In genomic region chr5:129008008-129008407, GRCm38 (mm10) we compare ENCODE assay signal across 8 mouse cellular contexts. TPM values are rescaled to one million over a fixed set of nuclear protein-coding genes. Genes with fewer than 3 reads are reported as not detected.
DNase-seq lines count a peak whose midpoint lies in the region; ATAC-seq and TF ChIP-seq lines count a peak whose summit lies in the region.

No protein-coding gene starts in this region.

- no peaks in the 10 kb centered on the region; the same call in 1 of the 2 replicates for H3K4me1 ChIP-seq in kidney, adult 2 months (ENCODE audit: control insufficient read depth, insufficient read depth, low read length)
- H3K4me1 ChIP-seq in forebrain, postnatal 0 days (ENCODE audit: insufficient read depth), result 0 out of 2 replicates have a peak, but pooled peaks cover 8% of the 10 kb centered on the region
- H3K4me1 ChIP-seq in limb, embryonic 15.5 days, result peaks cover 19% of the 10 kb centered on the region

- H3K4me2 ChIP-seq in forebrain, postnatal 0 days (ENCODE audit: low read depth), result peak overlapping the region; percentile 73
- peak overlapping the region; percentile 65 for H3K4me2 ChIP-seq in limb, embryonic 15.5 days

- ATAC-seq in forebrain, postnatal 0 days, result peak; percentile 64
- ATAC-seq in limb, embryonic 15.5 days (ENCODE audit: insufficient number of reproducible peaks, low FRiP score, low TSS enrichment, low read depth), result peak; percentile 12; the same call in 1 of the 2 replicates
- 0 out of 2 replicates have a peak, but pooled peaks have one; percentile 2 for ATAC-seq in neutrophil, adult 5-6 weeks (ENCODE audit: extremely low read depth, insufficient number of reproducible peaks, low FRiP score, poor library complexity, severe bottlenecking)

- peak overlapping the region; percentile 80 for H3K4me3 ChIP-seq in kidney, adult 2 months (ENCODE audit: insufficient read depth, low read depth, low read length)
- peak overlapping the region; percentile 79 for H3K4me3 ChIP-seq in forebrain, postnatal 0 days (ENCODE audit: low read depth, low read length)
- peak overlapping the region; percentile 68 for H3K4me3 ChIP-seq in limb, embryonic 15.5 days

- H3K36me3 ChIP-seq in kidney, adult 2 months (ENCODE audit: control insufficient read depth, insufficient read depth, low read length), result no peaks in the 10 kb centered on the region
- peaks cover 7% of the 10 kb centered on the region; the same call in 1 of the 2 replicates for H3K36me3 ChIP-seq in forebrain, postnatal 0 days (ENCODE audit: insufficient read depth)
- H3K36me3 ChIP-seq in limb, embryonic 15.5 days, result no peaks in the 10 kb centered on the region

- no peak overlapping the region for H3K27ac ChIP-seq in kidney, adult 2 months (ENCODE audit: insufficient read depth, low read depth, low read length)
- peak overlapping the region; percentile 50; the same call in 1 of the 2 replicates for H3K27ac ChIP-seq in forebrain, postnatal 0 days (ENCODE audit: low read depth, low read length)
- peak overlapping the region; percentile 70 for H3K27ac ChIP-seq in limb, embryonic 15.5 days

- peak overlapping the region; percentile 73 for H3K9ac ChIP-seq in forebrain, postnatal 0 days
- H3K9ac ChIP-seq in limb, embryonic 15.5 days, result peak overlapping the region; percentile 55

- peak; percentile 33 for DNase-seq in kidney, adult 2 months
- no peak for DNase-seq in kidney, adult 11 months
- DNase-seq in NIH3T3 (ENCODE audit: low read depth), result peak; percentile 48
- DNase-seq in forebrain, postnatal 0 days, result peak; percentile 51
- DNase-seq in adrenal gland, postnatal 4 days (ENCODE audit: low spot score in 2 of 2), result no peak
- DNase-seq in thymus, postnatal 0 days (ENCODE audit: low spot score), result no peak

- TF ChIP-seq POLR2A in kidney, adult 2 months (IDR thresholded peaks at IDR 0.05; ENCODE audit: low read depth, low read length), result no peak

- H3K9me3 ChIP-seq in forebrain, postnatal 0 days (ENCODE audit: low read length), result no peaks in the 10 kb centered on the region
- H3K9me3 ChIP-seq in limb, embryonic 15.5 days, result no peaks in the 10 kb centered on the region

- no peaks in the 10 kb centered on the region for H3K27me3 ChIP-seq in kidney, adult 2 months (replicated peaks; ENCODE audit: control insufficient read depth, insufficient read depth, low read length)
- no peaks in the 10 kb centered on the region for H3K27me3 ChIP-seq in forebrain, postnatal 0 days (ENCODE audit: insufficient read depth, low read length)
- H3K27me3 ChIP-seq in limb, embryonic 15.5 days, result no peaks in the 10 kb centered on the region

- 0% methylated on average over 18 of the region's 18 CpGs for WGBS in kidney, adult 2 months
- WGBS in forebrain, postnatal 0 days, result under 1% methylated on average over 18 of the region's 18 CpGs
- 1% methylated on average over 18 of the region's 18 CpGs for WGBS in limb, embryonic 15.5 days

- no peak for TF ChIP-seq CTCF in kidney, adult 2 months (conservative IDR thresholded peaks at IDR 0.05; ENCODE audit: insufficient read depth, insufficient read length, low read depth, low read length)
- no peak for TF ChIP-seq CTCF in forebrain, postnatal 0 days (IDR thresholded peaks at IDR 0.05; ENCODE audit: low read depth)

RNA-seq across cellular contexts. Expression of gene Stx2, which starts 0.4 kb away (rescaled TPM):
- 22.4 and 24.8 TPM in 2 replicates for polyA plus RNA-seq in kidney, adult 2 months (2012; rRNA removed)
- total RNA-seq in forebrain, postnatal 0 days (2014; rRNA removed), result 17.4 and 18.5 TPM in 2 replicates
- polyA plus RNA-seq in forebrain, postnatal 0 days (2015; fragmentation: Nextera tagmentation; extraction: Ambion mirVana), result 9.4 and 12.5 TPM in 2 replicates
- 29.7 and 29.8 TPM in 2 replicates for polyA plus RNA-seq in limb, embryonic 15.5 days (2015; fragmentation: Nextera tagmentation; extraction: Ambion mirVana)
- total RNA-seq in neutrophil, adult 5-6 weeks (2017), result 23.5 and 27.7 TPM in 2 replicates
- 10 to 100 TPM; 41.1 to 48.5 TPM for total RNA-seq in adrenal gland, postnatal 4 days (2021)
- 12.6 and 13.7 TPM in 2 replicates for polyA plus RNA-seq in thymus, postnatal 0 days (2015; fragmentation: Nextera tagmentation; extraction: Ambion mirVana)

RNA-seq across cellular contexts. Expression of gene Ran, which starts 11.9 kb away (rescaled TPM):
- 45.6 and 48.6 TPM in 2 replicates for polyA plus RNA-seq in kidney, adult 2 months (2012; rRNA removed)
- 258 and 312 TPM in 2 replicates for total RNA-seq in forebrain, postnatal 0 days (2014; rRNA removed)
- polyA plus RNA-seq in forebrain, postnatal 0 days (2015; fragmentation: Nextera tagmentation; extraction: Ambion mirVana), result 330 and 336 TPM in 2 replicates
- 432 and 441 TPM in 2 replicates for polyA plus RNA-seq in limb, embryonic 15.5 days (2015; fragmentation: Nextera tagmentation; extraction: Ambion mirVana)
- total RNA-seq in neutrophil, adult 5-6 weeks (2017), result 48.2 and 68.5 TPM in 2 replicates
- total RNA-seq in adrenal gland, postnatal 4 days (2021), result 100 to 1,000 TPM; 218 to 237 TPM
- 586 and 661 TPM in 2 replicates for polyA plus RNA-seq in thymus, postnatal 0 days (2015; fragmentation: Nextera tagmentation; extraction: Ambion mirVana)

RNA-seq across cellular contexts. Expression of gene Rimbp2, which starts 54.7 kb away (rescaled TPM):
- 0.11 and 0.55 TPM in 2 replicates for polyA plus RNA-seq in kidney, adult 2 months (2012; rRNA removed)
- total RNA-seq in forebrain, postnatal 0 days (2014; rRNA removed), result 18.8 and 25.6 TPM in 2 replicates
- 3.9 and 4.6 TPM in 2 replicates for polyA plus RNA-seq in forebrain, postnatal 0 days (2015; fragmentation: Nextera tagmentation; extraction: Ambion mirVana)
- polyA plus RNA-seq in limb, embryonic 15.5 days (2015; fragmentation: Nextera tagmentation; extraction: Ambion mirVana), result 0.05 and 0.15 TPM in 2 replicates
- total RNA-seq in neutrophil, adult 5-6 weeks (2017), result 0.12 TPM in 1 of 2 replicates, not detected in the other
- total RNA-seq in adrenal gland, postnatal 4 days (2021), result 10 to 100 TPM; 12.4 to 13.0 TPM
- 0.04 TPM in 1 of 2 replicates, not detected in the other for polyA plus RNA-seq in thymus, postnatal 0 days (2015; fragmentation: Nextera tagmentation; extraction: Ambion mirVana)

Comparison
In these comparisons a context has a peak if more than half of its experiments do, and no peak if none do; other contexts are left out.
1. DNase-seq: peak in kidney, adult 2 months (single experiment), NIH3T3 (single experiment) and forebrain, postnatal 0 days (single experiment); none in kidney, adult 11 months (single experiment), adrenal gland, postnatal 4 days (0 of 2) and thymus, postnatal 0 days (single experiment).
2. ATAC-seq: peak in every context shown above with its lines; median percentile 64 in forebrain, postnatal 0 days; 12 in limb, embryonic 15.5 days; 2 in neutrophil, adult 5-6 weeks.
3. Peak in every context shown above with its lines, with median percentiles within 50 percentile points of each other: H3K4me3 ChIP-seq.